Mouse (Mus musculus): ENCODE measurements around the gene Btg2. TPM values are rescaled to one million over a fixed set of nuclear protein-coding genes. Genes with fewer than 3 reads are reported as not detected.

Gene Btg2
- polyA plus RNA-seq, 1 experiment from 2014 or later: 57.4 TPM

GRCm38 (mm10) chr1:134106719-134107118 is 27.8 kb upstream of the Btg2 start:
- WGBS: 5% methylated on average over 5 of the region's 5 CpGs

GRCm38 (mm10) chr1:134105764-134106430 is 27.0 kb upstream of the Btg2 start:
- no peaks in the 10 kb centered on the region for H3K9me3 ChIP-seq
- no peak overlapping the region for H3K4me2 ChIP-seq
- no peaks in the 10 kb centered on the region for H3K36me3 ChIP-seq
- H3K4me3 ChIP-seq: no peak overlapping the region
- H3K27ac ChIP-seq: no peak overlapping the region
- 0 out of 2 replicates have a peak, but pooled peaks cover 4% of the 10 kb centered on the region for H3K4me1 ChIP-seq (replicated peaks)
- 59% methylated on average over 3 of the region's 3 CpGs for whole genome bisulfite sequencing
- no peak overlapping the region for H3K9ac ChIP-seq
- no peak for ATAC-seq (ENCODE audit: low FRiP score)
- no peaks in the 10 kb centered on the region for H3K27me3 ChIP-seq

More at GRCm38 (mm10) chr1:134106719-134107118, 27.8 kb upstream of the Btg2 start:
- no peak overlapping the region for H3K4me3 ChIP-seq
- H3K27me3 ChIP-seq: no peaks in the 10 kb centered on the region
- 0 out of 2 replicates have a peak, but pooled peaks cover 4% of the 10 kb centered on the region for H3K4me1 ChIP-seq (replicated peaks)
- no peak for ATAC-seq (ENCODE audit: low FRiP score)
- H3K4me2 ChIP-seq: no peak overlapping the region
- no peaks in the 10 kb centered on the region for H3K9me3 ChIP-seq
- no peak overlapping the region for H3K27ac ChIP-seq
- no peak overlapping the region for H3K9ac ChIP-seq
- H3K36me3 ChIP-seq: no peaks in the 10 kb centered on the region

DNA sequence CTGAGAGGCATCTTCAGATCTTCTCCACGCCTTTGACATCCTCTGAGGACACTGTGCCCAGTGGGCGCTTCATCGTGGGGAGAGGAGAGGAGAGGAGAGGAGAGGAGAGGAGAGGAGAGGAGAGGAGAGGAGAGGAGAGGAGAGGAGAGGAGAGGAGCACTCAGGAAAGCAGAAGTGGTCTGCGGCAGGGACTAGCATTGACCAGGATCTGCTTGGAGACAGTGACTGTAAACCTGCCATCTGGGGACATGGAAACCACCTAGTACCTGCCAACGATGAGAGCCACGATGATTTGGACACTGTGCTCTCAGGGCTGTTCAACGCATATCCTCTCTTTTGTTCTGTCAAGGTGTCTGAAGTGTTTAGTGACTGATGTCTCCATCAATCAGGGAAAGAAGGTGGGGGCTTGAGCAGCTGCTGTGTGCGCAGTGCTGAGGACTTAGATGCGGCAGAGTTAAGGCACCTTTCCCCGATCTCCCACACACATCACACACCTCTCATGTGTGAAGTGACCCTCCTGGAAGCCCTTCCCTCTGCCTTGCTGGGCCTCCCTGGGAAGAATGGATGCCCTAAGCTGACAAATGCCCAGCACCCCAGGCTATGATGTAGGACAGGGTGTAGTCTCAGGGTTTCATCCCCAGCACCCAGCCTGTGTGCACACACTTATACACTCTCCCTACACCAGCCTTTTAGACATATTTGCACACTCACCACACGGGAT is 26.3 kb upstream of the Btg2 start:
- no peaks in the 10 kb centered on the region for H3K9me3 ChIP-seq
- H3K27me3 ChIP-seq: no peaks in the 10 kb centered on the region
- H3K36me3 ChIP-seq: no peaks in the 10 kb centered on the region
- ATAC-seq (ENCODE audit: low FRiP score): peak; percentile 37; the same call in 1 of the 2 replicates
- no peak overlapping the region for H3K4me2 ChIP-seq
- 82% methylated on average over 10 of the region's 11 CpGs for WGBS
- H3K4me1 ChIP-seq (replicated peaks): 0 out of 2 replicates have a peak, but pooled peaks cover 4% of the 10 kb centered on the region
- H3K27ac ChIP-seq: no peak overlapping the region
- H3K9ac ChIP-seq: no peak overlapping the region
- no peak overlapping the region for H3K4me3 ChIP-seq

DNA sequence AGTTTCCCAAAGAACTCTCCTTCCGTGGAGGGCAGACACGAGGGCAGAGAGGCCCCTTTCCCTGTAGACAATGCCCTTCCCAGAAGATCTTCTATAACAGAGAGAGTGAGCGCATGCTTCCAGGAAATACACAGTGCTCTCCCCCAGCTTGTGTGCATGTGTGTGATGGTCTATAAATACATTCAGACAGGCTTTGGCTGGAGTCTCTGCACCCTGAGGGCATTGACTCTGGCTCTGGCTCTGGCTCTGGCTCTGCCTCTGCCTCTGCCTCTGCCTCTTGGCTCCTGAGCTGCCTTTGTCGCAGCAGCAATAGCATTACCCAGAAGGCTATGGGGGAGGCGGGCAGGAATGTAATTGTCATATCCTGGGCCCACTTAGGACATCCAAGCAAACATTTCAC is 24.9 kb upstream of the Btg2 start:
- Histone ChIP-seq H3K9me3 (no peaks in the 10 kb centered on the region), H3K4me1 (replicated peaks) (peaks cover 14% of the 10 kb centered on the region), H3K36me3 (no peaks in the 10 kb centered on the region), H3K27me3 (no peaks in the 10 kb centered on the region), H3K9ac (no peak overlapping the region), H3K27ac (no peak overlapping the region; the same call in 1 of the 2 replicates), H3K4me2 (no peak overlapping the region), H3K4me3 (no peak overlapping the region)
- ATAC-seq (ENCODE audit: low FRiP score): no peak
- 77% methylated on average over 5 of the region's 5 CpGs for WGBS

DNA sequence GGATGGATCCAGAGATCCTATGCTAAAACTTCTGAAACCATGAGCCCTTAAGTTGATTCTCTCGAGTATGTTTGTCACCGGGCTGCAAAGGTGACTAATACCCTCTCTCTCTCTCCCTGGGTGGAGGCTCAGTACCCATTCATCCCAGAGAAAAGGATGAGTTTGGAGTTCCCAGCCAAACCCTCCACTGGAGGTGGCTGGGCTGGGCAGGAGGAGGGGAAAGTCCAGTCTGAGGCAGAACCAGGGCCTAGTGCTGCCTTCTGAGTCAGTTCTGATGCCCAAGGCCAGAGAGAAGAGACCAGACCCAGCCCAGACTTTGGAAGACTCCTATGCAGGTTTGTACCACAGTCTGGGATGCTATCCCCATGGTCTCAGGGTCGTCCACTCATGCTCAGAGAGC is 22.7 kb upstream of the Btg2 start:
- H3K9ac ChIP-seq: no peak overlapping the region
- no peak overlapping the region for H3K27ac ChIP-seq
- ATAC-seq (ENCODE audit: low FRiP score): no peak
- H3K9me3 ChIP-seq: no peaks in the 10 kb centered on the region
- no peak overlapping the region for H3K4me3 ChIP-seq
- H3K4me1 ChIP-seq (replicated peaks): peaks cover 37% of the 10 kb centered on the region
- H3K36me3 ChIP-seq: no peaks in the 10 kb centered on the region
- H3K4me2 ChIP-seq: no peak overlapping the region
- H3K27me3 ChIP-seq: no peaks in the 10 kb centered on the region
- WGBS: 75% methylated on average over 3 of the region's 3 CpGs

GRCm38 (mm10) chr1:134100928-134101327 is 22.0 kb upstream of the Btg2 start:
- Histone ChIP-seq H3K9me3 (no peaks in the 10 kb centered on the region), H3K9ac (no peak overlapping the region), H3K27ac (no peak overlapping the region), H3K4me1 (replicated peaks) (peaks cover 40% of the 10 kb centered on the region), H3K4me3 (no peak overlapping the region), H3K4me2 (no peak overlapping the region), H3K36me3 (no peaks in the 10 kb centered on the region), H3K27me3 (no peaks in the 10 kb centered on the region)
- 90% methylated on average over 4 of the region's 4 CpGs for WGBS
- no peak for ATAC-seq (ENCODE audit: low FRiP score)

DNA sequence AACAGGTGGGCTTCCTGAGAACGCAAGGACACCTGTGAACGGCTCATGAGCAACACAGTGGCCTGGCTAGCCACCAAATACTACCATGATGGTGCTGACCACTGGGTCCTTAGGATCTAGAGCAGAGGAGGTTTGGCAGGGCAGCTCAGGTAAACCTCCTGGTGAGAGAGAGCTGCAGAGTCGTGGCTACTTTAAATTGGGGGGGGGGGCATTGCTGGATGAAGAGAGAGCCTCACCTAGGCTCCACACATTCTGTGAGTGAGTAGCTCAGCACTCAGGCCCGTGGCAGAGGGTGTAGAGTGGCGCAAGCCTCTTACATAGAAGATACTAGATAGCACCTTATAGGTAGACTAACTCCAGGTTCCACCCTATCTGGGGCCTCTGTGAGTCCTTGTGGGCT is 21.5 kb upstream of the Btg2 start:
- 90% methylated on average over 5 of the region's 5 CpGs for WGBS
- Histone ChIP-seq H3K9ac (no peak overlapping the region), H3K9me3 (no peaks in the 10 kb centered on the region), H3K4me1 (replicated peaks) (peaks cover 46% of the 10 kb centered on the region), H3K4me2 (no peak overlapping the region), H3K27me3 (no peaks in the 10 kb centered on the region), H3K36me3 (no peaks in the 10 kb centered on the region), H3K27ac (no peak overlapping the region), H3K4me3 (no peak overlapping the region)
- ATAC-seq (ENCODE audit: low FRiP score): no peak

DNA sequence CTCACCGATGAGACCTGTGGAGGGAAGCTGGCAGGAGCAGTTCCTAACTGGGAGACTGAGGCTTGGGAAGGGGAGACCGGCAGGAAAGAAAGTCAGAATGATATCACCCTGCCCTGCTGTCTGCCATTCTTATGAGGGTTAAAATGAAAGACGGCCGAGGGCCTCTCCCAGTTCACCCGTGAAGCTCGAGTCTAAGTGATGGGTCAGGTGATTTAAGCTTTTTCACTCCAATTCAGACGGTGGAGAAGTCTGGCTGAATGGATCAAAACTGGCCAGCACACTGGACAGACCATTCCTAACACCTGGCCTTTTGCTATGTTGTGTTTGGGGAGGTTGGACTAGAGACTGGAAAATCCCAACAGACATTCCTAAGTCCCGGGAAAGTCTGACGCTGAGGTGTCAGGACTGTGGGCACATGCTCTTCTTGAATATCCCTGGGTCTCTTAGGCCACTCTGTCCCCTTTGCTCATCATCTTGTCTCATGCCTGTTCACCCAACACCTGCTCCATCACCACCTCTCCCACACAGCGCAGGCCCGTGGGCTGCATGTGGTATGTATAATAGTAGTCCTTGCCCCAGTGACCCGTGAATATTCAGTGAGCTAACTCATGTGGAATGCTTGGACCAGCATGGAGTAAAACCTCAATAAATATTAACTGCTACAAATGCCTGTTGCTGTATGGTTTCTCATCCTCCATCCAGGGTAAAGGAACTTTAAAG is 20.8 kb upstream of the Btg2 start:
- peak overlapping the region; percentile 59 for H3K4me2 ChIP-seq
- H3K9ac ChIP-seq: peak overlapping the region; percentile 39
- peak overlapping the region; percentile 36 for H3K4me3 ChIP-seq
- H3K27ac ChIP-seq: peak overlapping the region; percentile 86
- 27% methylated on average over 12 of the region's 12 CpGs for WGBS
- peaks cover 53% of the 10 kb centered on the region for H3K4me1 ChIP-seq (replicated peaks)
- no peaks in the 10 kb centered on the region for H3K36me3 ChIP-seq
- H3K9me3 ChIP-seq: no peaks in the 10 kb centered on the region
- ATAC-seq (ENCODE audit: low FRiP score): no peak
- H3K27me3 ChIP-seq: no peaks in the 10 kb centered on the region

GRCm38 (mm10) chr1:134098726-134099515 is 20.0 kb upstream of the Btg2 start:
- WGBS: 11% methylated on average over 17 of the region's 17 CpGs
- Histone ChIP-seq H3K9ac (peak overlapping the region; percentile 39), H3K27ac (peak overlapping the region; percentile 86), H3K36me3 (no peaks in the 10 kb centered on the region), H3K4me3 (peak overlapping the region; percentile 36), H3K4me2 (peak overlapping the region; percentile 59), H3K4me1 (replicated peaks) (peaks cover 59% of the 10 kb centered on the region), H3K9me3 (no peaks in the 10 kb centered on the region), H3K27me3 (no peaks in the 10 kb centered on the region)
- ATAC-seq (ENCODE audit: low FRiP score): peak; percentile 65

GRCm38 (mm10) chr1:134097956-134098725 is 19.2 kb upstream of the Btg2 start:
- peak overlapping the region; percentile 59; the same call in 1 of the 2 replicates for H3K4me2 ChIP-seq
- ATAC-seq (ENCODE audit: low FRiP score): no peak
- no peak overlapping the region for H3K9ac ChIP-seq
- no peak overlapping the region for H3K4me3 ChIP-seq
- 65% methylated on average over 13 of the region's 13 CpGs for WGBS
- no peaks in the 10 kb centered on the region for H3K36me3 ChIP-seq
- H3K27me3 ChIP-seq: no peaks in the 10 kb centered on the region
- H3K9me3 ChIP-seq: no peaks in the 10 kb centered on the region
- peak overlapping the region; percentile 86 for H3K27ac ChIP-seq
- H3K4me1 ChIP-seq (replicated peaks): peaks cover 67% of the 10 kb centered on the region

DNA sequence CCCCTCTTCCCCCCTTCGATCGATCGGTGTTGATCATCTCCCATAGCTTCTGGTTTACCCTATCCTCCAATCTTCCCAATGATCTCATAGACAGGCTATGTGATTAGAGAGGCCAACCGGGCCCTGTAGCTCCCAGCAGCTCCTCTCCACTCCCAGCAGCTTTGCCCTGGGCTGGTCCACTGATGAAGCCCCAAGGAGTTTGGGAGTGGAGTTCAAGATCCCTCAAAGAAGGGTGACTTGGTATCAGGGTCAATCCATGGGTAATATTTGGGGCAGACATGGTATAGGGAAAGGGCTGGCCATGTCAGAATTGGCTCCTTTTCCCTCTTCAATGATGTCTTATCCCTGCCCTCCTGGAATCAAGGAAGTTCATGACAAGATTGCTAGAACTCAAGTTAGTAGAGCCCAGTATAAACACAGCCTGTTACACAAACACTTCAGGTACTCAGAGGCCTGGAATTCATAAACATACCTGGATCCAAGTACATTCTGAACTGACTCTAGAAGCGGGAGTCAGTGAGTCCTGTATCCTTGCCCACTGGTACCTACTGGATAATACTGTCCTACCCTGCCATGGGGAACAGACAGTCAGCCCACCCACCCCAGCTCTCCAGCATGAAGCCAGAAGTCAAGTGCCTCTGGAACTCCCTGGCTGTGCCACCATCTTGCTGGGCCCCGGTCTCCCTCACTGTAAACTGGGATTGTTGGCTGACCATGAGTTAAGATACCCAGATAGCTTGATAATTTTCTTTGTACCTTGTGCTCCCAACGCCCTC is 18.3 kb upstream of the Btg2 start:
- no peak overlapping the region for H3K9ac ChIP-seq

More for the DNA sequence above, 18.3 kb upstream of the Btg2 start:
- WGBS: 81% methylated on average over 7 of the region's 7 CpGs
- Histone ChIP-seq H3K36me3 (no peaks in the 10 kb centered on the region), H3K4me2 (no peak overlapping the region), H3K27ac (peak overlapping the region; percentile 86), H3K4me1 (replicated peaks) (peaks cover 76% of the 10 kb centered on the region), H3K9me3 (no peaks in the 10 kb centered on the region), H3K27me3 (no peaks in the 10 kb centered on the region), H3K4me3 (no peak overlapping the region)
- ATAC-seq (ENCODE audit: low FRiP score): no peak

Data from hindbrain, embryonic 13.5 days (tissue).